Mouse (Mus musculus) ovary, postnatal 36 days (tissue): ENCODE data around the gene Gm17545.

Experiments used
- DNase-seq: peaks from one replicate; pipeline ENCODE4 v3.0.0; 2022; ENCODE audit warnings: low spot score, mixed read lengths

The Gm17545 gene

DNA sequence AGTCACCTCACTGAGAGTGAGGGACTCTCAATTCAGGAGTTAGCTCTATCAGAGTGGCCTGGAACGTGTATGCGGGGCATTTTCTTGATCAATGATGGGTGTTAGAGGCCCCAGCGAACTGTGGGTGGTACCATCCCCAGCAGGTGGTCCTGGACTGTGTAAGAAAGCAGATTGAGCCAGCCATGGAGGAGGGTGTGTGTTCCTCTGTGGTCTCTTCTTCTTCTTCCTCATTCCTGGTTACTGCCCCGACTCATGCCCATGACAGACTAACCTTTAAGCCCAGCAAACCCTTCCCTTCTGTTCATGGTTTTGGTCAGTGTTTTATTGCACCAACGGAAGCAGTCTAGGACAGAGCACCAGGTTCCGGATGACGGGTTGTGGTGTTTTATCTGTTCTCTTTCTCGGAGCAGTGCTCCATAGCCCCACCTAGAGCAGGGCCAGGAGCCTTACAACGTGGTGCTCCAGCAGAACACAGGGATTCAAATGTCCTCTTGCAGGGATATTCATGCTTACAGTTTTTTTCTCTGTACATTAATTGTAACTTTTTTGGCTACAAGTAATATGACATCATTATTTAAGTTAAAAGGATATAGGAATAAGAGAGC is 40.2 kb downstream of the Gm17545 start:
- DNase-seq = no peak

DNA sequence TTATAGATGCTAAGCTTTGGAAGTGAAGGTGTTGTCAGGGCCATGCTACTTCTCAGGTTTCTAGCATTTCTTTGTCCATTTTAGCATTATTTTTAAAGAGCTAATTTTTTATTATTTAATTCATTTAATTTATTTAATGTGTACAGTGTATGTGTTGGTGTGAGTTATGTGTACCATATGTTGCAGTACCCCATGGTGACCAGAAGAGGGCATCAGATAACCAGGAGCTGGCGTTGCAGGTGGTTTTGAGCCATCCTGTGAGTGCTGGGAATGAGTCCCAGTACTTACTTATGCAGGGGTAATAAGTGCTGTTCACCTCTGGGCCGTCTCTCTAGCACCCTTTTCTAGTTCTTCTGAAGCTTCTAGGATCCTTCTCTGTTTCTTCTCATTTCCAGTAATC is 41.0 kb downstream of the Gm17545 start:
- no peak for DNase-seq

DNA sequence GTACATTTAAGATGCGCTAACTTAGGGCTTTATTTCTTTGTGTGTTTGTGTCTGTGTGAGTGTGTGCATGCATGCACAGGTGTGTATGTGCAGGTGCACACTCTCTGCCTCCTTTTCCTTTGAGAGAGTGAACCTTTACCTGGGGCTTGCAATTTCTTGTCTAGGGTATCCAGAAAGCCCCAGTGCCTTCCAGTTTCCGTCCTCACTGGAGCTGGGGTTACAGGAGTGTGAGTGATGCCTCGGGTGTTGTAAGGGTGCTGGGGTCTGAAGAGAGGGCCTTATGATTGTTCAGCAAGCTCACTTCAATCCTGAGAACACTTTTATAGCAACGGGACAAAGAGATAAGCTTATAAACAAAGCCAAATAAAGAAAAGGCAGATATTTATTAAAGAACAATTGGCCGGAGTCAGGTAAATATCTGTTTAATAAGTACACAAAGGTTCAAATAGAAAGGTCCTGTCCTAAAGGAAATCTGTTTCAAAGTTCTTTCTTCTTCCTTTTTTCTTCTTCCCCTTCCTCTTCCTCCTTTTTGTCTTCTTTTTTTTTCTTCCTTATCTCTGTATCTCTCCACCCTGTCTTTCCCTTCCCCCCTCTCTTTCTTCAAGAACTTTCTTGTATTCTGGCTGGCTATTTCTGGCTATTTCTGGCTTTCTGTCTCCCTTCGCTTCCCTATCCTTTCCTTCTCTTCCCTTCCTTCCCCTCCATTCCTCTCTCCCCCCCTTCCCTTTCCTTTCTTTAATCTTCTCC is 43.1 kb downstream of the Gm17545 start:
- no peak for DNase-seq

DNA sequence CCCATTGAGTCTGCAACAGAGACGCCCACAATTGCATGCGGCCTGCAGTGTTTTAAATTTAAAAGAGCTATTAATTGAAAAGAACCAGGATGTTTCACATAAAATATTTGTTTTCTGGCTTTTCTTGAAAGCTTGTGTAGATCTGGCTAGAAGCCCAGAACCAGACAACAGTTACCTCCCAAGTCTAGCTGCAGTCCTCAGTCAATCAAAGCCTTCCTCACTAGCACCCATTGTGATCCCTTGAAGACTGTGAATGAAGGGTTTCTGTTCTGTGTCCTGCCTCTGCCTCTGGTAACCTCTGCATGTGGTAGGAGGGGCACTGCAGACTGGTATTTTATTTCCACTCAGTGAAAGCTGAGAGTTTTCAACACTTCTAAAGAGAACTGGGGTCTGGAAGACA is 48.9 kb downstream of the Gm17545 start:
- DNase-seq = no peak

DNA sequence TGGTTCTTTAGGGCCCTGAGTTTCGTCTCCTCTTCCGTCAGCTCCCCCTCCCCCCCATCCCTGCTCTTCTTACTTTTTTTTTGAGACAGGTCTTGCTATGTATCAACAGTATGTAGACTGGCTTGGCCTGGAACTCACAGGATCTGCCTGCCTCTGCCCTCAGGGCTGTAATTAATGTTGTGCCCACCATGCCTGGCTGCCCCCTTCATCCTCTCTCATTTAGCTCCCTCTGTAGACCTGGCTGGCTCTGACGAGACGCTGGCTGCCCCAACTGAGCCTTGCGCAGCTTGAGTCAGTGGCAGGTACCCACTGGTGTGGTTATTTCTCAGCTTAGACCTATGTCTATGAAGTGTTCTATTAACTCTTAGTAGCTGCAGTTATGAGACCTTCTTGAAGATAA is 49.5 kb downstream of the Gm17545 start:
- no peak for DNase-seq

DNA sequence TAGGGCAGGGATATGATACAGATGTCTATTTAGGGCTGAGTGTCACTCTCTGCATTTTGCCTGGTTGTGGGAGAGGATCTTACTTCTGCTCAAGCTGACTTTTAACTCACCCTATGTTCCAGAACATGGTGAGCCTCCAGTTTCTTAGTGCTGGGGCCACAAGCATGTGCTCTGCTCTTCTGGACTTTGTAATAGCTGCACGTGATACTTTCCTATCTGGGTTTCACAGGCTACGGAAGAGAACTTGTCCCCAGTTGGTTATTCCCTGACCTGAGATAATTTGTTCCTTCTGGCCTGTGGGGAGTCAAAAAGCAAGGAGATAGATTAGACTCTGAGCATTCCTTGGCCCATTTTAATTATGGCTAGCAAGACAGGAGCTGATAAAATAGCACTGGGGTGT is 51.5 kb downstream of the Gm17545 start:
- no peak for DNase-seq
